13 mouse cellular contexts compared by ENCODE assay signal in the genomic region with DNA sequence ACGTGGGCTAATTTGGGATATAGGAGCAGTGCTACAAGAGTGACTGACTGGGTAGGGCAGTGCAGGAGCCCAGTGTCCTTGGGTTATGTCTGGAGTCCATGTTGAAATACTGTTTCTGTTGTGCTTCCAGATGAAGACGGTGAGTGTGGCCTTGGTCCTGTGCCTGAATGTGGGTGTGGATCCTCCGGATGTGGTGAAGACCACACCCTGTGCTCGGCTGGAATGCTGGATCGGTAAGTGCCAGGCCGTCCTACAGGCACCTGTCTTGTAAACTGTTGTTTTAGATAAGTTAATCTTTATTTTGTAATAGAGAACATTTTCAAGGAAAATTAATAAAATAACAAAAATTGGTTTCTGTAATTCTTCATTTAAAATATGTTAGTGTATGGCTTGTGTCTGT. TPM values are rescaled to one million over a fixed set of nuclear protein-coding genes. Genes with fewer than 3 reads are reported as not detected.
DNase-seq lines count a peak whose midpoint lies in the region; ATAC-seq and TF ChIP-seq lines count a peak whose summit lies in the region.
"Had no signal": no experiment of that assay in that cellular context is flagged by ENCODE, and none has a peak within 500 bp of the region (broad histone marks: within the 10 kb centered on the region; RNA-seq: fewer than 3 reads in every experiment).

No protein-coding gene starts in this region.

- intact Hi-C loops in heart, adult 2 months (cut with DNase I) = no loop called here
- intact Hi-C loops in heart, postnatal 10 days (cut with DNase I) = no loop called here

- peaks cover 1% of the 10 kb centered on the region; the same call in 1 of the 2 replicates for H3K79me2 ChIP-seq in heart, adult 2 months (replicated peaks; ENCODE audit: control insufficient read depth, insufficient read depth, low read length)

- no peak overlapping the region for H3K27ac ChIP-seq in heart, adult 2 months
- peak overlapping the region; percentile 52 for H3K27ac ChIP-seq in ES-Bruce4 (ENCODE audit: insufficient read depth, low read length)
- H3K27ac ChIP-seq in liver, embryonic 16.5 days (ENCODE audit: low read length) = no peak overlapping the region
- no peak overlapping the region for H3K27ac ChIP-seq in forebrain, postnatal 0 days (ENCODE audit: low read depth, low read length)
- H3K27ac ChIP-seq: embryonic facial prominence, embryonic 15.5 days; heart, embryonic 15.5 days; midbrain, embryonic 12.5 days had no signal

- no peaks in the 10 kb centered on the region for H3K36me3 ChIP-seq in heart, adult 2 months (ENCODE audit: control insufficient read depth, insufficient read depth, low read length)
- H3K36me3 ChIP-seq in ES-Bruce4 (ENCODE audit: control insufficient read depth, insufficient read depth, low read length, poor library complexity, severe bottlenecking) = no peaks in the 10 kb centered on the region
- H3K36me3 ChIP-seq in liver, embryonic 16.5 days (ENCODE audit: control insufficient read depth, insufficient read depth) = no peaks in the 10 kb centered on the region
- no peaks in the 10 kb centered on the region for H3K36me3 ChIP-seq in forebrain, postnatal 0 days (ENCODE audit: insufficient read depth)
- H3K36me3 ChIP-seq: heart, embryonic 15.5 days had no signal

- no peak overlapping the region for H3K4me3 ChIP-seq in heart, adult 2 months
- no peak overlapping the region for H3K4me3 ChIP-seq in ES-Bruce4 (ENCODE audit: low read depth, low read length)
- H3K4me3 ChIP-seq in liver, embryonic 16.5 days (ENCODE audit: low read depth, low read length) = no peak overlapping the region
- no peak overlapping the region for H3K4me3 ChIP-seq in forebrain, postnatal 0 days (ENCODE audit: low read depth, low read length)
- H3K4me3 ChIP-seq: embryonic facial prominence, embryonic 15.5 days; heart, embryonic 15.5 days; midbrain, embryonic 12.5 days had no signal

- H3K27me3 ChIP-seq in heart, adult 2 months (ENCODE audit: control insufficient read depth, insufficient read depth, low read length) = no peaks in the 10 kb centered on the region
- H3K27me3 ChIP-seq in ES-Bruce4 (ENCODE audit: control insufficient read depth, insufficient read depth, low read length, poor library complexity, severe bottlenecking) = no peaks in the 10 kb centered on the region
- H3K27me3 ChIP-seq in liver, embryonic 16.5 days (ENCODE audit: control insufficient read depth, insufficient read depth, low read depth, low read length) = no peaks in the 10 kb centered on the region
- H3K27me3 ChIP-seq in forebrain, postnatal 0 days (ENCODE audit: insufficient read depth, low read length) = no peaks in the 10 kb centered on the region
- H3K27me3 ChIP-seq: embryonic facial prominence, embryonic 15.5 days; heart, embryonic 15.5 days; midbrain, embryonic 12.5 days had no signal

- H3K9ac ChIP-seq in heart, adult 2 months (ENCODE audit: low read depth, low read length) = no peak overlapping the region
- H3K9ac ChIP-seq in ES-Bruce4 (ENCODE audit: low read depth, poor library complexity, severe bottlenecking) = no peak overlapping the region
- H3K9ac ChIP-seq in liver, embryonic 16.5 days (ENCODE audit: low read depth, low read length) = no peak overlapping the region
- no peak overlapping the region for H3K9ac ChIP-seq in forebrain, postnatal 0 days
- H3K9ac ChIP-seq: embryonic facial prominence, embryonic 15.5 days; heart, embryonic 15.5 days; midbrain, embryonic 12.5 days had no signal

- DNase-seq in heart, adult 2 months = peak in 1 of 2 experiments; percentile 40
- DNase-seq in heart, postnatal 10 days = no peak
- peak; percentile 47 for DNase-seq in WW6 (ENCODE audit: low read depth, low spot score)
- DNase-seq in forebrain, postnatal 0 days = no peak
- no peak for DNase-seq in kidney, adult 11 months
- DNase-seq: cerebellum, postnatal 36 days; thymus, adult 2 months had no signal

- peak overlapping the region; percentile 21; the same call in 1 of the 2 replicates for H3K4me2 ChIP-seq in liver, embryonic 16.5 days (ENCODE audit: low read depth, low read length)
- no peak overlapping the region for H3K4me2 ChIP-seq in forebrain, postnatal 0 days (ENCODE audit: low read depth)
- H3K4me2 ChIP-seq: embryonic facial prominence, embryonic 15.5 days; heart, embryonic 15.5 days; midbrain, embryonic 12.5 days had no signal

- 0 out of 2 replicates have a peak, but pooled peaks have one; percentile 17 for TF ChIP-seq EP300 in heart, adult 2 months (IDR thresholded peaks at IDR 0.05; ENCODE audit: insufficient read depth, low read depth, low read length)
- TF ChIP-seq EP300 in ES-Bruce4 (IDR thresholded peaks at IDR 0.05; ENCODE audit: insufficient read depth, low read depth, low read length) = peak; percentile 84

- TF ChIP-seq CTCF in heart, adult 2 months (IDR thresholded peaks at IDR 0.05) = no peak
- TF ChIP-seq CTCF in ES-Bruce4 (IDR thresholded peaks at IDR 0.05; ENCODE audit: low read depth, low read length) = no peak
- no peak for TF ChIP-seq CTCF in forebrain, postnatal 0 days (IDR thresholded peaks at IDR 0.05; ENCODE audit: low read depth)

- ATAC-seq in liver, embryonic 16.5 days (ENCODE audit: low read depth) = peak; percentile 58; the same call in 1 of the 2 replicates
- ATAC-seq in forebrain, postnatal 0 days = no peak
- ATAC-seq: CD4-positive, CD25-positive, alpha-beta regulatory T cell, adult 4 months had no signal

- H3K4me1 ChIP-seq in heart, adult 2 months (ENCODE audit: control insufficient read depth, insufficient read depth, low read length) = peaks cover 4% of the 10 kb centered on the region
- peaks cover 6% of the 10 kb centered on the region for H3K4me1 ChIP-seq in ES-Bruce4 (ENCODE audit: control insufficient read depth, insufficient read depth, low read length)
- peaks cover 13% of the 10 kb centered on the region for H3K4me1 ChIP-seq in liver, embryonic 16.5 days (ENCODE audit: control insufficient read depth, low read depth, low read length)
- H3K4me1 ChIP-seq in forebrain, postnatal 0 days (ENCODE audit: insufficient read depth) = no peaks in the 10 kb centered on the region
- H3K4me1 ChIP-seq: embryonic facial prominence, embryonic 15.5 days; midbrain, embryonic 12.5 days had no signal

- no peaks in the 10 kb centered on the region for H3K9me3 ChIP-seq in ES-Bruce4 (replicated peaks; ENCODE audit: control insufficient read depth, insufficient read depth, low read length, poor library complexity, severe bottlenecking)
- no peaks in the 10 kb centered on the region for H3K9me3 ChIP-seq in liver, embryonic 16.5 days (replicated peaks; ENCODE audit: control insufficient read depth, low read length)
- no peaks in the 10 kb centered on the region for H3K9me3 ChIP-seq in forebrain, postnatal 0 days (ENCODE audit: low read length)
- H3K9me3 ChIP-seq: embryonic facial prominence, embryonic 15.5 days; heart, embryonic 15.5 days; midbrain, embryonic 12.5 days had no signal

- TF ChIP-seq POLR2A in heart, adult 2 months (IDR thresholded peaks at IDR 0.05; ENCODE audit: insufficient read depth, low read depth, low read length) = no peak
- no peak for TF ChIP-seq POLR2A in ES-Bruce4 (IDR thresholded peaks at IDR 0.05; ENCODE audit: insufficient read depth, low read length)

- 55% methylated on average over 6 of the region's 6 CpGs for WGBS in heart, adult 2 months
- WGBS in liver, embryonic 16.5 days (ENCODE audit: insufficient replicate concordance) = 43% methylated on average over 6 of the region's 6 CpGs
- 93% methylated on average over 6 of the region's 6 CpGs for WGBS in forebrain, postnatal 0 days

RNA-seq across cellular contexts. Expression of gene Rptor, which starts 54.8 kb away (rescaled TPM):
- total RNA-seq in heart, adult 2 months (2021) = 10 to 100 TPM; 32.1 to 32.4 TPM
- polyA plus RNA-seq in heart, adult 2 months (2012; rRNA removed) = 19.7 and 20.6 TPM in 2 replicates
- total RNA-seq in heart, postnatal 10 days (2021) = 10 to 100 TPM; 39.2 to 40.7 TPM
- polyA plus RNA-seq in ES-Bruce4 (2011; ENCODE audit: insufficient read depth, insufficient read length, low read depth, missing spikeins) = 41.5 and 47.1 TPM in 2 replicates
- polyA plus RNA-seq in liver, embryonic 16.5 days (2015; fragmentation: Nextera tagmentation; extraction: Ambion mirVana) = 3.6 and 3.9 TPM in 2 replicates
- 38.4 and 46.7 TPM in 2 replicates for total RNA-seq in forebrain, postnatal 0 days (2014; rRNA removed)
- polyA plus RNA-seq in forebrain, postnatal 0 days (2015; fragmentation: Nextera tagmentation; extraction: Ambion mirVana) = 5.0 and 8.0 TPM in 2 replicates
